Mouse (Mus musculus) cortical plate, adult 2 months (tissue): ENCODE results near the gene Klk13.

ENCODE experiments used
- CTCF ChIP-seq: fragments of 200-500 bp; IDR thresholded peaks from 2 replicates; pipeline ENCODE4 v1.5.1; 2011; ENCODE audit warnings: mild to moderate bottlenecking, control low read depth, low read length; ENCODE audit not compliant: insufficient read depth; ENCODE audit errors: extremely low read depth
- POLR2A ChIP-seq: fragments of 200-500 bp; IDR thresholded peaks from 2 replicates; pipeline ENCODE4 v1.6.1; 2011; ENCODE audit warnings: mild to moderate bottlenecking, low read length, control low read depth; ENCODE audit not compliant: insufficient read depth; ENCODE audit errors: extremely low read depth

DNA sequence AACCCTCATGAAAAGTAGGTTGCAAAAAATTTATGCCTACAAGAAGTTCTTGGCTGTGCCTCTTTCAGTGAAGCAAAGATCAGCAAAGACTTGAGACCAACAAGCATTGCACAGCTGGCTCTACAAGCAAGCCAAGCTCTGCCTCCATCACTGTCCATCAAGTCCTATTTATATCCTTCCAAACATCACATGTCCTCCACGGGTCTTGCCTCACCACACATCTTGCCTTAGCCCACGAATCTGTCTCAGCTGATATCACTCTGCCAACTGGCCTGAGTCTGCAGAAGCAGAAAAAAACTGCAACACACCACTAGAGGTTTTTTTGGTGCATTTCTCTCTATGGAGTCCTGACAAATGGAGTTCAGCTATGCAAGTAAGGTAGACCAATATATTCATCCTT is 40.4 kb downstream of the Klk13 start:
- TF ChIP-seq CTCF (no peak), POLR2A (no peak)
